Mouse (Mus musculus) urinary bladder, postnatal 4 days (tissue): ENCODE measurements around the gene Clec12a.
A peak's percentile ranks its signal among the peaks of the same experiment; 100 is the strongest.
"Not testable (repeated sequence)": the region's sequence is repeated elsewhere in the genome, so short reads cannot be mapped to it uniquely, and the experiment has no call there.

Experiments
- DNase-seq, 2 experiments: peaks; one replicate each; pipeline ENCODE4 v3.0.0; 2021 to 2022; ENCODE audit warnings: low spot score in 2 of 2

Gene Clec12a

DNA sequence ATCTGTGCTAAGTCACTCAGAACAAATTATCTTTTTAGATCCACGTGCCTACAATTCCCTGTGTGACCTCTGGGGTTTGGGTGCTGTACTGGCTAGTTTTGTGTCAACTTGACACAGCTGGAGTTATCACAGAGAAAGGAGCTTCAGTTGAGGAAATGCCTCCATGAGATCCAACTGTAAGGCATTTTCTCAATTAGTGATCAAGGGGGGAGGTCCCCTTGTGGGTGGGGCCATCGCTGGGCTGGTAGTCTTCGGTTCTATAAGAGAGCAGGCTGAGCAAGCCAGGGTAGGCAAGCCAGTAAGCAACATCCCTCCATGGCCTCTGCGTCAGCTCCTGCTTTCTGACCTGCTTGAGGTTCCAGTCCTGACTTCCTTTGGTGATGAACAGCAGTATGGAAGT, at the start of gene Clec12a:
Clec12a (plus strand) TSS at position 301 of the 400 bp plus-strand sequence.
- DNase-seq = not testable (repeated sequence)

DNA sequence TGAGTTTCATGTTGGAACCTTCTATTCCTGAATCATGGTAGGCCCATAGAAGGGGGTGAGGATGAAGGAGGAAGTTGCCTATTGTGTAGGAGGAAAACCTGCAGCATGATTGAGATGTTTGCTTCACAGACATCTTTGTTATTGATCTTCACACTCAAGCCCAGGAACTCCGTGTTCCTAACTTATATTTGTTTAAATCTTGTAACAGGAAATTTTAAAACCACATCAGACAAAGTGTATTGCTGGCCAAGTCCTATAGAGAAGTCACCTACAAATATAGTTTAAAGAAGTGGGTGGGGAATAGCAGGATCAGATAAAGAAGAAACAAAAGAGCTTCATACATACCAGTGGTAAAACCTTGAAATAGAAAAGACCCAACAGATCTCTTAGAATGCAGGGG, 38.3 kb upstream of the Clec12a start:
- no peak for DNase-seq

DNA sequence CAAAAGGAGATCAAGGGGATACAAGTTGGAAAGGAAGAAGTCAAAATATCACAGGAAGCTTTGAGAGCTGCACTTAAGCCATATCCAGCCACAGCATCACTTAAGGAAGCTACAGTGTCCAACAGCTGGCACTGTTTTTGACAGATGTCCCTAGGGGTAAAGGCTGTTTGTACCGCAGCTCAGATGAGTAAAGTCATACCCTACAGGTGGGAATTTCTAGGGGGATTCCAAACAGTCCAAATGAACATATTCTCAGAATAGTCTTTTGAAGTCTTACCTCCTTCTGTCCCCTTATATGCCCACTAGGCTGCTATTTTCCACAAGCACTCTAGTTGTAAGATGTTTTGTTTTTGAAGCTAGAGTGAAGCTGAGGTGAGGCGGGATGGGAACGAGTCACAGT, 30.0 kb upstream of the Clec12a start:
- no peak for DNase-seq

DNA sequence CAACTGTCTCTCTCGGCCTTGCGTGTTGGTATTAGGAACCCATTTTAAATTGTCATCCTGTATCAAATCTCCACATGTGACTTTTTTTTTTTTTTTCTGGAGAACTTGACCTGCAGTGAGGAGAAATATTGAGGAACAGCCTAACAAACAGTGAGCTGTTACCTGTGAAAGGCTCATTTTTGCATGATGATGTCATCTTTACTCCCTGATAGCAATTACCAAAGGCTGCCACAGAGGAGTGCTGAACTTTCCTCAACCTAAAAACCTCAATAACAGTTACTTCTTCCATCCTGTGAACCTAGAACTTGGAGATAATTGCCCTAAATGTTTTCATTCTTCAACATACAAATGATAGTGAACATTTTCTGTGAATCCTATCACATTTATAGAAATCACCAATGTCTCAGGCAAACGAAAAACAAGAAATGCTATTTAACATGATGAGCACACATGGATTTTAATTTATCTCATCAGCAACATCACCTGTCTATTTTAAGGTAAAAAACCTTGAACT, 27.8 kb upstream of the Clec12a start:
- DNase-seq = no peak

DNA sequence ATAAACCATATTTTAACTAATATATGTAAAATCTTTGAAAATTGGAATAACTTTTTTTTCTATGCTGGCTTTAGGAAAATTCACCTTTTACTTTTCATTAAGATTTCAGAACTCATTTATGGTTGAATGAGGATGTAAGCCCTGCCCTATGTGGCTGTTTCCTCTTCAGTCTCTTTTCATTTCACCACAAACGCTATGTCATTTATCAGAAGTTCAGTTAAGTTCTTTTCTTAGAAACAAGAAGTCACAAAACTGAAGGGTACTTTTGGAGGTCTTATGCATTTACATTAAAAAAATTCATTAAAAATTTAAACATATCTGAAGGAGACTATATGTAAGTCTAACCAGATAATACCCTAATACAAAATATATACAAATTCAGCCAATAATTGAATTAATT, 26.8 kb upstream of the Clec12a start:
- DNase-seq = no peak

DNA sequence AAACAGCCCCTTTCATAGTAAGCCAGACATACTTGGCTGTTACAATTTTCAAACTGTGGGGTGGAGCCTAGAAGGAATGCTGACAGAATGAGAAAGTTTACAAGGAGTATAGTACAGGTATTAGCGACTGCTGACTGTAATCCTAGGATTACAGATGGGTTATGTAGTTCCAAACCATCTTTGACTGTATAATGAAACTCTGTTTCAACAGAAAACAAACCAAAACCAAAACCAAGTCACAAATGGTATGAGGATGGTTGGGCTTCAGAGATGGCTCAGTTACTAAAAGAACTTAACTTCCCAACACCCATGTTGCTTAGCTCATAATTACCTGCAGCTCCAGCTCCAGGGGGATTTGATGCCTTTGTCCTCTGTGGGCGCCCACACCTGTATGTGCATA, 26.0 kb upstream of the Clec12a start:
- DNase-seq = no peak

DNA sequence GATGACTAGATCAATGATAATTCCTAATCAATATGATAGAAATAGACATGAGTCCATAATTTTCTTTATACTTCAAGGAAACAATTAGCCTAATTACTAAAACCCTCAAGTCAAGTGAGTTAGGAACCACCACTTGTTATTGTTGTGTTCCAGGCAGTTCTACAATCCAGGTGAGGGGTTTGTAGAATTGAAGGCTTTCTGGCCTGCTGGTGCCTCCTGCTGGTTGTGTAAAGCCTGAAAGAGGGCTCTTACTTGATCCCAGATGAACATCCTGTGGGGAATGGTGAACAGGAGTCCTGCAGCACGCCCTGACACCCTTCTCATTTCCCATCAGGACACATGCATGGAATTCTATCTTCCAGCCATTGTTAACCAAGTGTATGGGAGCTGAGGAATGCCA, 24.1 kb upstream of the Clec12a start:
- no peak for DNase-seq

DNA sequence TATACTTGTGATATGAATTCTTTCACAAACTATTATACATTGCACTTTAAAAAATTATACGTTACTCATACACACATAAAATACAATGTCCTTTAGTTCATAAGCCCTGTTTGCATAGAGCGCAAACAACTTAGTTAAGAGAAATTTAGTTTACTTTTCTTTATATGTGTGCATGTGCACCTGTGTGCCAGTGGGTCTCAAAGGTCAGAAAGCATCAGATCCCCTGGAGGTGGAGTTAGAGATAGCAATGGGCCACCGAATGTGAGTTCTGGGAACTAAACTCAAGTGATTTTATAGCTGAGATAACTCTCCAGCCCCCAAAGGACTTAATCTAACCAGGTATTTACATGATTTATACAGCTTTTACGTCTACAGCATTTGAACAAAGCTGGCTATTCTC, 23.2 kb upstream of the Clec12a start:
- no peak for DNase-seq

DNA sequence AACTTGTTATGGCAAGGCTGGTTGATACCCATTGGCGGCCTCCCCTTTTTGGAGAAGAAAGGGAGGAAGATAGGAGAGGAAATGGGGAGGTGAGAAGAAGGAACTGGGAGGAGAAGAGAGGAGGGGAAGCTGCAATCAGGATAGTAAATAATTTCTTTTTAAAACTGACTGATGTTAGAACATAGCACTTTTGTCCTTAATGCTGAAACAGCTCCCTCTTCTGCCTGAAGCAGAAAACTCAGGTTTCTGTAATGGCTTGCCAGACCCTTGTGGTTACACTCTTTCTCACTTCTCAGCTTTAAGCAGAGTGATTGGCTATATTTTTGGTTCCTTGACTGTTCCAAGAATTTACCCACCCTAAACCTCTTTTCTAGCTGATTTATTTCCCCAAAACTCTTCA, 16.5 kb upstream of the Clec12a start:
- DNase-seq = no peak

DNA sequence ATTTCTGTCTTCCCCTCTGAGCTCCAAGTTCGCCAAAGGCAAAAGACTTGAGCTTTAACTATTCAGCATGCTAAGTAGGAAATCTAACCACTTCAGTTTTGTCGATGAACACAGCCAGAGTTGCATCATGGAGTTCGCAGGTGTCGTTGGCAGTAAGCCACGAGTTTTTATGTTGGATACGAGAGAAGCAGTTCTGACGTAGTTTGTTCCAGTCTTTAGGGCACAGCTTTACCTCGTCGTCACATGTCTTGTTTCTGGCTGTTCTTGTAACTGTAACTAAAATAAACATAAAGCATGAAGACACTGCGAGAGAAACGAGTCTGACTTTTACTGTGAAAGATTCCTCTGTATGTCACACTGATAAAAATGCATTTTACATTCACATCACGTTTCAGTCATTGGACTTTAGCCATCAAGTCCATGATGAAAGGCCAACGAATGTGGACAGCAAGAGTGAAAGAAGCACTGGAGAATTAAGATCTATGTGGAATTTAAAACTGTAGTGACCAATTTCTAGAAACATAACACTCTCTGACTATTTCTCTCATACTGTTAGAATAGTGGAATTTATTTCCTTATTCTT, 15.8 kb upstream of the Clec12a start:
- DNase-seq = no peak

DNA sequence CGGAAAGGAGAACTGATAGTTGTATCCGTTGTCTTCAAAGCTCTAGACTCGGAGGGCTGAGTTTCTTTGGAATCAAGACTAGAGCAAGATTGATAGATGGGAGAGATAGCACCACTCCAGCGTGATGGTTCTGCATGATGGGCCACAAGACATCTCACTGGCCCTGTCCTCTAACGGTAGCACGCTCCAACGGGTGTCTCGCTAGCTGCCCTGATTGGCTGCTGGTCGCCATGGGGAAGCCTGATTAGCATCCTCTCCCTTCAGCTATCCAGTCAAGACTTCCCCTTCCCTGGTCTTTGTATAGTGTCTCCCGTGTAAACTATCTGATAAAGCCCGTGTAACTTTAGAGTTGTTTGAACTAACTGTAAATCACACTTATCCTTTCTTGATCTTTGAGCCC, 10.9 kb upstream of the Clec12a start, which contains the start of gene 4922502D21Rik:
4922502D21Rik (minus strand) TSS at position 187 of the 400 bp plus-strand sequence.
- no peak for DNase-seq

DNA sequence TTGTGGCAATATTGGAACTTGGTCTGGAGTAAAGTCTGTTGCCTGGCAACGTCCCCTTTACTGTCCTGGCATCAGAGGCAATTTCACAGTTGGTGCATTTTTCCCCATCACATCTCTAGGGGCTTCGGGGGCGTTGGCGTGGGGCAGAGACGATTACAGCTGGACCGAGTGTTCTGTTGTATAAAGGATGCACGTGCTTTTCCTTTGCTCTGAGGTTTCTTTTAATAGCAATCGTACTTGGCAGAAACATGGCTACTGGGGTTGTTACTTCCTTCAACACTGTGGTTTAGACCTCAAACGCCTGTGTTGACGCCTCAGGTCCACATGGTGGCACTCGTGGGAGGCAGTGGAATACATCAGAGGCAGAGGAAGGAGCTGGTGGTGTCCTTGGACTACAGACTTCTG, 8.8 kb upstream of the Clec12a start:
- DNase-seq = peak in 1 of 2 experiments; percentile 27

DNA sequence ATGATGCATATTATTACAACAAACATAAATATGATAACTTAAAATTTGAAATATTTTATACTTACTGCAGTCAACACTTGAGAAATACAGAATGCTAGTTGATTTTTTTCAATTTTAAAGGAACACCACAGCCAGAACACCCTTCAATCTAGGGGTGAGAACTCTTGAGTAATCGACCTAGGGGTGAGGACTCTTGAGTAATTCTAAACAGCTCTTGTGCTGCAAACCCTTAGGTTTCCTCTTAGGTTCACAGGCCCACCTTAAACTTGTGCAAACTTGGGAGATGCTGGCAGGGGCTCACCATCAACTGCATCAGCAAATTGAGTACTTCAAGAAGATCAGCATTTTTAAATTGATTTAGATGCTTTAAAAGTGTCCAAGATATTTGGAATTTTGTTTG, 4.7 kb upstream of the Clec12a start:
- DNase-seq = no peak

DNA sequence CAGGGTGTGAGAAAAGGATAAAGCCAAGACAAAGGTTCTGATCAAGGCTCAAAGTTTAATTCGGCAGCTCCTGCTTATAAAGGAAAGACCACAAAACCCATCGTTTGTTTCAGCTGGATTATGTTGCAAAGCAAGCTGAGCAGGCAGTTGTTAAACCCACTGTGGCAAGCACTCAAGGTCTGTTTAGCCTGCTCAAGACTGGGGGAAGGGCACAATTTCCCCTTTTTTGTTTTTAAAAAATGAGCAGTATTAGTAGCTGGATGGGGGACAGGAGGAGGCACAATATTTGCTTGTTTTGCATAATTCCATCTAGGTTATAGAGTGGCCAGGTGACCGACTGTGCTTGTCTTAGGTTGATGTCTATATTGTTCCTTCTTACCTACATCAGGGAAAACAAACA, 1.9 kb downstream of the Clec12a start:
- DNase-seq = no peak

DNA sequence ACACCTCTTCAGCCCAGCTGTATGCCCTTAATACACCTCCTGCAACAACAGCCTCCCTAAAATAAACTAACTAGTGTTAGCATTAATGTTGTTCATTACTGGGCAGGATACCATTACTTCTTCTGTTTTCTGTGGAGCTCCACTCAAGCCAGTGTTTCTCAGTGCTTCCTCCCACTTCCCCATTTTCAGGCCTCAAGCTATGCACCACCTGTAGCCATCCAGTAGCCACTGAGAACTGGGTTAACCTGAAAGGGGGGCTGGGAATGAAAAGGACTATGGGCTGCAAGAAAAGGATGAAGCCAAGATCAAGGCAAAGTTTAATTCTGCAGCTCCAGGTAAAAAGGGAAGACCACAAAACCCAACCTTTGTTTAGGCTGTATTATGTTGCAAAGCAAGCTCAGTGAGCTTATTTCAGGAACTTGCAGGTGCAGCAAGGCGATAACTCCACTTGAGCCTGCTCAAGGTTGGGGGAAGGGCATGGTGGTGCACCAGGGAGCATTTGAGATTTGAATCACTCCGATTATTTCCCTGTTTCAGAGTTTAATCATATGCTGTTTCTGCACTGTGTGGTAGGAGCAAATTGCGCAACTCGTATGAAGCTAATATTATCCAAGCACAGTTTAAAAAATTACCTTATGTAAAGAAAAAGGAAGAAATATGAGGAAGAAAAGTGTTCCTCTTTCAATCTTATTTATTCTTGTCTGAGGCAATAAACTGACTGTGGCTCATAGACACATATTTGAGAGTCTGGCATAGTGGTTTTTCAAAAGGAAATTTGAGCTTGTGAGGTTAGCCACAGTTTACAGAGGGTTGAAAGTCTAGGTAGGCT, 7.2 kb downstream of the Clec12a start:
- no peak for DNase-seq

DNA sequence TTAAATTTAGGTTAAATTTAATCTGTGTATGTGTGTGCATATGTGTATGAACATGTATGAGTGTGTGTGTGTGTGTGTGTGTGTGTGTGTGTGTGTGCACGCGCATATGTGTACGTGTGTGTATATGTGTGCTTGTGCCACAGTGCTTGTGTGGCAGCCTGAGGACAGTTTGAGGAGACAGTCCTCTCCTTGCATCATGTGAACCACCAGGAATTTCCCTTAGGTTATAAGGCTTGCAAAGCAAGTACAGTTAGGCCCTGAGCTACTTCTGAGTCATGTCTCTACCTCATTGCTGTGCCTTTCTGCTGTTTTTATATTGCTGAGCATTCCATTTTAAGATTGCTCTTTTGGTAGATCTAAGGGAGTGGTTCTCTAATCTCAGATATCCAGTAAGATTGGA, 8.6 kb downstream of the Clec12a start:
- DNase-seq = no peak

DNA sequence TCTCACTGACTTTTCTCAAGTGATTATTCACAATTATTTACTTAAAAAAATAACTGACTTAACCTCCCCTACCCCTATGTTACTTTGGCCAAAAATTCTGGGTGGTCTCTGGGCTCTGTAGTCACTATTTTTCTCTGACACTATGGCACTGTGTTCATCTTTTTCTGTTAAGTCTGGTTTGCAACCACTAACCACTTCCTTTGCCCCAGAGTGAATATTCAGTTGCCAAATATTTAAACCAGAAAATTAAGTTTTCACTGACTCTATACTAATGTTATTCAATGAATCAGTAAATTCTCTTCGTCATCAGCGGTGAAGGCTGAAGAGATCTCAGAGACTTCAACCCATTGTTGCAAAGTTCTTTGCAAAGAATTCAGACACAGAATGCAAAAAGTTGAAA, 13.3 kb downstream of the Clec12a start:
- no peak for DNase-seq

DNA sequence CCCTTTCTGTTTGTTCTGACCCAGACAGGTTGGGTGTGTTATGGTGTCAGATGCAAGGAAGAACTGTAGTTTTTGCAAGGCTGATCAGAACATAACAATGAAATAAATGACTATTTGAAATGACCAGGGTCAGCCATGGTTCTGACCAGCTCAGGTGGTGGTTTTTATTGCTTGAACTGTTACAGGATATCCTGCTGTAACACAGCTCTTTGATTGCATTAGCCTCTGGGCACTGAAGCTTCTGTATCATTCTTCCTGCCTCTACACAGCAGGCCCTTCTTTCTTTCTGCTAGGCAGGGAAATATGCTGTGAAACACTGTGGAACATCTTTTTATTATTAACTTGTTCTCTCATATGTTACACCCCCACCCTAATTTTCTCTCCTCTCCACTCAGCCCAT, 13.9 kb downstream of the Clec12a start:
- no peak for DNase-seq

DNA sequence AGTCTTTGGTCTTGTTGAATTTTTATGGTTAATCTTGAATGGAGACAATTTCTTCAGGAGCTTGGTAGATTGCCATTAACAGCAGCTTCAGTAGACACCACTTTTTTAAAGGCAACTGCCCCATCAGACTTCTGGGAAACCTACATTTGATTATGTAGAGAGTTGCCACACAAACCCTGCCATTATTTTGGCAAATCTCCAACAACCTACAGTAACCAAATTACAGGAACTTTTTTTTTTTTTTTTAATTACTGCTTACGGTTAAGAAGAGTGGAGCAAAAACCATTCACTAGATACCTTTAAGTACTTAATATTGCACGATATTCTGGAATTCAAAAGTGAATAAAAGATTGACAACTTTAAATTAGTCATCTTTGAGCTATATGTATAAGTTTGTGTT, 17.0 kb downstream of the Clec12a start:
- DNase-seq = no peak

DNA sequence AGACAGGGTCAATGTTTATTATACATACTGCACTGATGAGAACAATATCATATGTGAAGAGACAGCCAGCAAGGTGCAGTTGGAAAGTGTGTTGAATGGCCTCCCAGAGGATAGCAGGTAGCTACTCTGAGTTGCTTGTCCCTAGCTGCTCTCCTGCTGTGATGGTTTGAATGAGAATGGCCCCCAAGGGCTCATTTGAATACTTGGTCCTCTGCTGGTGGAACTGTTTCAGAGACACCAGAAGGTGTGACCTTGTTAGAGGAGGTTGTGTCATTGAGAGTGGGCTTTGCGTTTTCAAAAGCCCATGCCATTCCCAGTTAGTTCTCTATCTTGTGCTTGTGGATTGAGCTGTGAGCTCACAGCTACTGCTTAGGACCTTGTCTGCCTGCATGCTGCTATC, 21.5 kb downstream of the Clec12a start:
- DNase-seq = no peak

DNA sequence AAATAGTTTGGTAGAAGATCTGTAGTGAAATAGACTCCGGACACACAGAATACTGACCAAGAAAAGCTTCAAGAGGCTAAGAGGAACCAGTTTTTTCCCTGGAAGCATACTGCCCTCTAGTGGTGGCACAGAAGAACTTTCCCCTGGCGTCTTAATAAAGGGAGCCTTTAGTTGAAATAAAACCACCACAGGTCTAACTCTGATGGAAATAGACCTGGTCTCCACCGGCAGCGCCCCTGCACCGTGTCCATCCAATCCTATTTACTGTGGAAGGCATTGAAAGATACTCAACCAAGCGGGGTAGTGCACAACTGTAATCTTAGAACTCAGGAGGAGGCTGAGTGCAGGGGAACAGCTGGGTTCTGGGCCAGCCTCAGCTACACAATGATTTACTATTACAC, 23.5 kb downstream of the Clec12a start:
- DNase-seq = no peak

DNA sequence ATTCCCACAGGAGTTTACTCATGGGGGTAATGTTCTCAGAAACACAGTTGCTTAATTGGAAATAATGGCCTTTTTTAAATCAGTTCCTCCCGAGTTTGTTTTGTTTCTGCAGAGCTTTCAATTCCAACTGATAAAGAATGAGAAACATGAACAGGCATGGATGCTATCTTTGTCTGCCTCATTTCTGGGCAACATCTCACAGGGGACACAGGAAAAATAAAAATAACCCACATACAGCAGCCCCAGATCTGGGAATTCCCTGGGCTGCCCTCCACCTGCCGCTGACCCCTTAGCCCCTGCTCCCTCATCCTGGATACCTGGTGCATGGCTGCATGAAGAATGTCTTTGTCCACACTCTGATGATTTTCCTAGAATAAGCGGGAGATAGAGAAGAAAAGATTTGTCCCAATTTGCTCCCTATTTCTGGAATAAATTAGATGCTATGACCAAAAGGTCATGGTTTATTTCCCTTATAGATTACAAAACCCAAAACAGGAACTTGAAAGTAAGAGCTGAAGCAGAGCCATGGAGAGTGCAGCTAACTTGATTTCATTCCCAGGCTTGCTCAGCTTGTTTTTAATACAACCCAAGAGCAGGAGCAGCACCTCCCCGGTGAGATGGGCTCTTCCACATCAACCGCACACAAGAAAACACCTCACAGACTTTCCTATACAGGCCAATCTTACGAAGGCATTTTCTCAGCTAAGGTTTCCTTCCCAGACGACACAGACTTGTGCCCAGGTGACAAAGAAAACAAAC, 27.1 kb downstream of the Clec12a start:
- DNase-seq = no peak
